ENCODE assay signal across 10 mouse cellular contexts in the genomic region with DNA sequence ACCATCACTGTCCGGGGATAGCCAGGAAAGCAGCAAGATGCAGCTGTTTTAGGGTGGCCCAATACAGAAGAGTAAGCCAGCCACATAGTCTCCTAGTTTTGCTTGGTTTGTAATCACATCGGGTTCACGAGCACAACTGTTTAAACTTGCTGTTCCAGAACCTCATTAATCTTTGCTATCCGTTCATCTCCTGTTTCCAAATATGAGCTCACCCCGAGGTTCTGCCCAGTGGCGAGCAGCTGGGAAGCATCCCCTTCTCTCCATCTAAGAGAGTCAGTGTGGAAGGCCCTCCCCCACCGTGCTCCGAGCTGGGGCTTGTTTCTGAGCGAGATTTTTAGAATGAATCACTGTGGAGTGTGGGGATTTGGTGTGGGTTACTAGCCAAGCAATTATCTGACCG.
DNase-seq lines count a peak whose midpoint lies in the region; ATAC-seq lines count a peak whose summit lies in the region.
"Had no signal": no experiment of that assay in that cellular context is flagged by ENCODE, and none has a peak within 500 bp of the region (broad histone marks: within the 10 kb centered on the region; RNA-seq: fewer than 3 reads in every experiment).

No protein-coding gene starts in this region.

- H3K27me3 ChIP-seq in forebrain, embryonic 11.5 days (ENCODE audit: control insufficient read depth, insufficient read depth, low read length), result no peaks in the 10 kb centered on the region
- H3K27me3 ChIP-seq in forebrain, embryonic 15.5 days, result no peaks in the 10 kb centered on the region
- H3K27me3 ChIP-seq in kidney, embryonic 15.5 days, result no peaks in the 10 kb centered on the region
- H3K27me3 ChIP-seq in stomach, embryonic 14.5 days (ENCODE audit: control insufficient read depth, insufficient read depth, low read length), result no peaks in the 10 kb centered on the region
- H3K27me3 ChIP-seq in midbrain, embryonic 16.5 days (ENCODE audit: control insufficient read depth, insufficient read depth, low read depth, low read length), result no peaks in the 10 kb centered on the region
- H3K27me3 ChIP-seq in midbrain, embryonic 10.5 days (ENCODE audit: low read depth, poor library complexity, severe bottlenecking), result no peaks in the 10 kb centered on the region
- H3K27me3 ChIP-seq: neural tube, embryonic 13.5 days had no signal

- no peaks in the 10 kb centered on the region for H3K4me1 ChIP-seq in forebrain, embryonic 11.5 days (replicated peaks; ENCODE audit: control insufficient read depth, insufficient read depth, low read length)
- peaks cover 10% of the 10 kb centered on the region for H3K4me1 ChIP-seq in forebrain, embryonic 15.5 days
- H3K4me1 ChIP-seq in kidney, embryonic 15.5 days, result peaks cover 43% of the 10 kb centered on the region
- peaks cover 20% of the 10 kb centered on the region for H3K4me1 ChIP-seq in stomach, embryonic 14.5 days (ENCODE audit: control insufficient read depth, insufficient read depth, low read length)
- peaks cover 5% of the 10 kb centered on the region for H3K4me1 ChIP-seq in midbrain, embryonic 16.5 days (ENCODE audit: control insufficient read depth, insufficient read depth, low read length)
- H3K4me1 ChIP-seq in midbrain, embryonic 10.5 days, result peaks cover 5% of the 10 kb centered on the region; the same call in 1 of the 2 replicates

- 80% methylated on average over 10 of the region's 10 CpGs for WGBS in forebrain, embryonic 11.5 days
- WGBS in forebrain, embryonic 15.5 days, result 80% methylated on average over 10 of the region's 10 CpGs
- 12% methylated on average over 10 of the region's 10 CpGs for WGBS in kidney, embryonic 15.5 days
- WGBS in stomach, embryonic 14.5 days, result 9% methylated on average over 10 of the region's 10 CpGs
- 77% methylated on average over 10 of the region's 10 CpGs for WGBS in midbrain, embryonic 16.5 days
- 79% methylated on average over 10 of the region's 10 CpGs for WGBS in midbrain, embryonic 10.5 days

- no peaks in the 10 kb centered on the region for H3K9me3 ChIP-seq in forebrain, embryonic 11.5 days (ENCODE audit: control insufficient read depth, low read length)
- no peaks in the 10 kb centered on the region for H3K9me3 ChIP-seq in forebrain, embryonic 15.5 days
- H3K9me3 ChIP-seq in kidney, embryonic 15.5 days (replicated peaks), result no peaks in the 10 kb centered on the region
- H3K9me3 ChIP-seq in stomach, embryonic 14.5 days (ENCODE audit: control insufficient read depth, low read depth, low read length), result no peaks in the 10 kb centered on the region
- H3K9me3 ChIP-seq in midbrain, embryonic 16.5 days (replicated peaks; ENCODE audit: control insufficient read depth, low read length, poor library complexity, severe bottlenecking), result no peaks in the 10 kb centered on the region
- no peaks in the 10 kb centered on the region for H3K9me3 ChIP-seq in midbrain, embryonic 10.5 days (replicated peaks)
- H3K9me3 ChIP-seq: neural tube, embryonic 13.5 days had no signal

- no peak overlapping the region for H3K4me3 ChIP-seq in forebrain, embryonic 11.5 days (ENCODE audit: low read depth, low read length)
- no peak overlapping the region for H3K4me3 ChIP-seq in forebrain, embryonic 15.5 days
- no peak overlapping the region for H3K4me3 ChIP-seq in kidney, embryonic 15.5 days (replicated peaks)
- no peak overlapping the region for H3K4me3 ChIP-seq in stomach, embryonic 14.5 days (ENCODE audit: low read depth, low read length)
- H3K4me3 ChIP-seq in midbrain, embryonic 16.5 days (ENCODE audit: low read depth, low read length), result no peak overlapping the region
- H3K4me3 ChIP-seq in midbrain, embryonic 10.5 days, result no peak overlapping the region
- H3K4me3 ChIP-seq: neural tube, embryonic 13.5 days had no signal

- no peak for ATAC-seq in forebrain, embryonic 11.5 days (replicated peaks; ENCODE audit: low FRiP score)
- no peak for ATAC-seq in forebrain, embryonic 15.5 days (replicated peaks)
- ATAC-seq in kidney, embryonic 15.5 days (replicated peaks; ENCODE audit: low FRiP score), result peak; percentile 94
- ATAC-seq in stomach, embryonic 14.5 days (ENCODE audit: insufficient number of reproducible peaks, insufficient read depth, low FRiP score, low read depth), result peak; percentile 92
- ATAC-seq in midbrain, embryonic 16.5 days, result no peak
- ATAC-seq: CD4-positive, CD25-positive, alpha-beta regulatory T cell, adult 4 months had no signal

- no peak overlapping the region for H3K4me2 ChIP-seq in forebrain, embryonic 11.5 days (ENCODE audit: low read depth, low read length, severe bottlenecking)
- H3K4me2 ChIP-seq in forebrain, embryonic 15.5 days (replicated peaks), result no peak overlapping the region
- H3K4me2 ChIP-seq in kidney, embryonic 15.5 days, result no peak overlapping the region
- no peak overlapping the region for H3K4me2 ChIP-seq in stomach, embryonic 14.5 days (replicated peaks; ENCODE audit: low read depth, low read length)
- H3K4me2 ChIP-seq in midbrain, embryonic 16.5 days (ENCODE audit: low read length), result no peak overlapping the region
- H3K4me2 ChIP-seq: neural tube, embryonic 13.5 days had no signal

- DNase-seq in forebrain, embryonic 11.5 days (ENCODE audit: low spot score), result peak; percentile 39
- DNase-seq in gastrocnemius, postnatal 10 days, result peak; percentile 56
- no peak for DNase-seq in cerebellum, adult 9-11 months
- DNase-seq in midbrain, embryonic 10.5 days (ENCODE audit: low spot score), result no peak

- no peaks in the 10 kb centered on the region for H3K36me3 ChIP-seq in forebrain, embryonic 11.5 days (ENCODE audit: control insufficient read depth, insufficient read depth, low read length)
- H3K36me3 ChIP-seq in forebrain, embryonic 15.5 days, result no peaks in the 10 kb centered on the region
- H3K36me3 ChIP-seq in kidney, embryonic 15.5 days, result no peaks in the 10 kb centered on the region
- no peaks in the 10 kb centered on the region for H3K36me3 ChIP-seq in stomach, embryonic 14.5 days (ENCODE audit: control insufficient read depth, insufficient read depth, low read length)
- H3K36me3 ChIP-seq in midbrain, embryonic 16.5 days (ENCODE audit: control insufficient read depth, insufficient read depth, low read length), result no peaks in the 10 kb centered on the region
- H3K36me3 ChIP-seq in midbrain, embryonic 10.5 days, result no peaks in the 10 kb centered on the region
- H3K36me3 ChIP-seq: neural tube, embryonic 13.5 days had no signal

- no peak overlapping the region for H3K27ac ChIP-seq in forebrain, embryonic 11.5 days (ENCODE audit: low read depth, low read length)
- H3K27ac ChIP-seq in forebrain, embryonic 15.5 days (replicated peaks), result no peak overlapping the region
- H3K27ac ChIP-seq in kidney, embryonic 15.5 days, result peak overlapping the region; percentile 85
- peak overlapping the region; percentile 85 for H3K27ac ChIP-seq in stomach, embryonic 14.5 days (ENCODE audit: low read length)
- H3K27ac ChIP-seq in midbrain, embryonic 16.5 days (ENCODE audit: low read length), result no peak overlapping the region
- H3K27ac ChIP-seq in midbrain, embryonic 10.5 days (replicated peaks), result no peak overlapping the region
- H3K27ac ChIP-seq: neural tube, embryonic 13.5 days had no signal

- no peak overlapping the region for H3K9ac ChIP-seq in forebrain, embryonic 11.5 days (ENCODE audit: low read length)
- H3K9ac ChIP-seq in forebrain, embryonic 15.5 days (replicated peaks), result no peak overlapping the region
- H3K9ac ChIP-seq in kidney, embryonic 15.5 days, result no peak overlapping the region
- H3K9ac ChIP-seq in stomach, embryonic 14.5 days (replicated peaks; ENCODE audit: low read depth, low read length), result no peak overlapping the region
- no peak overlapping the region for H3K9ac ChIP-seq in midbrain, embryonic 16.5 days (ENCODE audit: low read depth, low read length)
- H3K9ac ChIP-seq: neural tube, embryonic 13.5 days had no signal

Comparison
In these comparisons a context has a peak if more than half of its experiments do, and no peak if none do; other contexts are left out.
1. ATAC-seq: peak in kidney, embryonic 15.5 days (single experiment) and stomach, embryonic 14.5 days (single experiment); none in forebrain, embryonic 11.5 days (single experiment), forebrain, embryonic 15.5 days (single experiment) and midbrain, embryonic 16.5 days (single experiment).
2. DNase-seq: peak in forebrain, embryonic 11.5 days (single experiment) and gastrocnemius, postnatal 10 days (single experiment); none in cerebellum, adult 9-11 months (single experiment) and midbrain, embryonic 10.5 days (single experiment).
3. H3K27ac ChIP-seq: peak in kidney, embryonic 15.5 days (single experiment) and stomach, embryonic 14.5 days (single experiment); none in forebrain, embryonic 11.5 days (single experiment), forebrain, embryonic 15.5 days (single experiment), midbrain, embryonic 16.5 days (single experiment) and midbrain, embryonic 10.5 days (single experiment).